Mouse (Mus musculus) neural tube, embryonic 14.5 days (tissue): ENCODE data around the gene Klhl29. TPM values are rescaled to one million over a fixed set of nuclear protein-coding genes. Genes with fewer than 3 reads are reported as not detected.

Experiments used
- ATAC-seq: fragments of 200-750 bp; cut with Nextera tagmentation; 2 replicates; pipeline ENCODE4 v1.8.0; 2017; ENCODE audit warnings: low read depth, mild to moderate bottlenecking, moderate TSS enrichment, moderate library complexity
- H3K27ac ChIP-seq: fragments of 300-500 bp; sonication (generic); 2 replicates; pipeline ENCODE4 v1.5.1; 2014; ENCODE audit warnings: low read depth, mild to moderate bottlenecking, control low read depth, low read length, moderate library complexity, mixed read lengths
- H3K27me3 ChIP-seq: fragments of 300-500 bp; sonication (generic); 2 replicates; pipeline ENCODE4 v1.6.1; 2014; ENCODE audit warnings: low read length; ENCODE audit not compliant: control insufficient read depth, insufficient read depth
- H3K36me3 ChIP-seq: fragments of 300-500 bp; sonication (generic); 2 replicates; pipeline ENCODE4 v1.6.1; 2014; ENCODE audit warnings: low read length, mixed read lengths; ENCODE audit not compliant: control insufficient read depth, insufficient read depth
- H3K4me1 ChIP-seq: fragments of 300-500 bp; sonication (generic); 2 replicates; pipeline ENCODE4 v1.6.1; 2014; ENCODE audit warnings: low read length; ENCODE audit not compliant: control insufficient read depth, insufficient read depth
- H3K4me2 ChIP-seq: fragments of 300-500 bp; sonication (generic); 2 replicates; pipeline ENCODE4 v1.6.1; 2014; ENCODE audit warnings: mild to moderate bottlenecking, low read depth, low read length, control low read depth
- H3K4me3 ChIP-seq: fragments of 300-500 bp; sonication (generic); 2 replicates; pipeline ENCODE4 v1.5.1; 2014; ENCODE audit warnings: low read depth, low read length, control low read depth, mixed read lengths
- H3K9ac ChIP-seq: fragments of 300-500 bp; sonication (generic); replicated peaks from 2 replicates; pipeline ENCODE4 v1.6.1; 2014; ENCODE audit warnings: low read depth, mild to moderate bottlenecking, control low read depth, low read length, mixed read lengths
- H3K9me3 ChIP-seq: fragments of 300-500 bp; sonication (generic); 2 replicates; pipeline ENCODE4 v1.6.1; 2016; ENCODE audit warnings: low read length; ENCODE audit not compliant: control insufficient read depth
- WGBS: fragments of 180-500 bp; shearing (Covaris S2); extraction: QIAGEN DNeasy Blood & Tissue Kit; methylation state at CpG from one replicate; pipeline ENCODE4 v1.1.7; 2014; 5-methylcytosine and 5-hydroxymethylcytosine counted together
- polyA plus RNA-seq: library from polyadenylated mRNA; unstranded; fragments of >200 nt; fragmentation: Nextera tagmentation; extraction: Ambion mirVana; gene quantifications from 2 replicates; pipeline ENCODE4 v1.2.1, GENCODE M21; 2014

The Klhl29 gene
- 4.9 and 6.1 TPM in 2 replicates for polyA plus RNA-seq

DNA sequence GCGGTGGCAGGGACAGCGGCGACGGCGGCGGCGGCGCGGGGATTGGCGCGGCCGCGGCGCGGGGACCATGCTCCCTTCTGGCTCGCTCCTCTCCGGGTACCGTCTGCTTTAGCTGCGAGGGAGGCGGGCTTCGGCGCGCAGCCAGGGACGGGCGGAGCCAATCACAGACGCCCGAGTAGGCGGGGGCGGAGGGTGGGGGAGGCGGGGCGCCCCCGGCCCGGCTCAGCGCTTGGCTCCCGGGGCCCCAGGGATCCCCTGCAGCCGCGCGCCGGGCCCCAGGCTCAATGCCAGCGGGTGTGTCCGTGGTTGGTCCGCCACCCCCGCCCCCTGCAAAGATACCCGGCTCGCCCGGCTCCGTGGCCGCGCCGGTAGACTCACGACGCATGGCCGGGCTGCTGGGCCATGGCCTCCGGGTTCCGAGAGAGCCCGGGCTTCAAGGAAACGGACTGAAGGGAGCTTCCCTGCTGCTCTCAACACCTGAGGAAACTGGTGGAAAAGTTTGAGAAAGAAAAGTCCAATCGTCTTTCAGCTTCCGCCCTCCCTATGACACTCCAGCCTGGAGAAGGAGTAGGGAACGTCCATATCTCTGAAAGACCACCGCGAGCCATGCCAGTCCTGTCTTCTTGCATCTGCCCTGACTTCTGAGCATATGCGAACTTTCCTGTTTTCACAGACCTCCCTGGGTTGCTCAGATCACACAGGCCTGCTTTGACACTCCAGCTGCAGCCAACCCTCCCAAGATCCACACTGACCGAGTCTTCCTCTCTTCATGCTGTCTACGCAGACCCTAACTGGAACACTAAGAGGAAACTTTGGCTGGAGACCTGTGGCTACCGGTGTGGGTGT, at the start of gene Klhl29:
Gene Klhl29, minus strand, starts transcription at position 67 of the 846 bp plus-strand sequence.
- no peaks in the 10 kb centered on the region for H3K27me3 ChIP-seq
- H3K4me2 ChIP-seq, result peak within 1 kb of the TSS; percentile 79
- H3K9ac ChIP-seq, result peak within 1 kb of the TSS; percentile 90
- no peaks in the 10 kb centered on the region for H3K9me3 ChIP-seq
- H3K4me1 ChIP-seq, result peaks cover 11% of the 10 kb centered on the region; the same call in 1 of the 2 replicates
- no peaks in the 10 kb centered on the region for H3K36me3 ChIP-seq
- peak; percentile 96 for ATAC-seq
- WGBS, result 1% methylated on average over 58 of the region's 66 CpGs
- H3K27ac ChIP-seq, result peak within 1 kb of the TSS; percentile 93
- peak within 1 kb of the TSS; percentile 90 for H3K4me3 ChIP-seq

DNA sequence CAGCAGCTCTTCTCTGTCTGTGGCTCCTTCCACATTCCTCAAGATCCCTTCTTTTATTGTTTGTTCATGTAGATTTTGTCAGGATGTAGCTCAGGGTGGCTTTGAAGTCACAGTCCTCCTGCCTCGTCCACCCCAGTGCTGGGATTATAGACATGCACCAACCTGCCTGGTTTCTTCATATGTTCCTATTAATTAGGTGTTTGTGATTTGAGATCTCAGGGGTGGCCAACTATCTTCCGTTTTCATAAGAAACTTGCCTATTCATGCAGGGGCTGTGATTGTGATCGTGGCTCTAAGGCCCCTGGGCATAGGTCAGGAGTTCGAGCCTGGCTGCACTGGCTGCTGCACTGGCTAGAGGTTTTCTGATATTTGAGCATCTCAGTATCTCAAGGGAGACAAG, 49.8 kb upstream of the Klhl29 start:
- Histone ChIP-seq H3K27ac (no peak overlapping the region), H3K4me3 (no peak overlapping the region), H3K27me3 (no peaks in the 10 kb centered on the region), H3K4me2 (no peak overlapping the region), H3K4me1 (no peaks in the 10 kb centered on the region), H3K9ac (no peak overlapping the region), H3K36me3 (no peaks in the 10 kb centered on the region), H3K9me3 (no peaks in the 10 kb centered on the region)
- ATAC-seq, result no peak
- WGBS, result 82% methylated on average over 4 of the region's 4 CpGs

DNA sequence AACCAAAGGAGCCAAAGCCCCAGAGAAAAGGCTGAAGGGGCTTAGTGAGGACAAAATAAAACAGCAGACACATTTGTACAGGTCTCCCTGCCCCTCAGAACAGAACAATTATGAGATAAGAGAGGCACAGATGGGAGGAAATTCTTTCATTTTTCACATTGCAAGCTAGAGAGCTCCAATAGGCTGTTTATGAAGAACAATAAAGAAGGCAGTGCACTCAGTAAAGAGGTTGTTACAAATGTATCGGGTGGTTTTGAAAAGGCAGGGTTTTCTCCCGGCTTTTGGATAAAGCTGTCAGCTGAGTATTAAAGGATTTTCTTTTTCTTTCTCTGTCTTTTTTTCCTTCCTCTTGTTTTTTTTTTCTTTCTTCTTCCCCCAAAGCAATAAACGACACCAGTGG, 40.3 kb upstream of the Klhl29 start:
- no peak overlapping the region for H3K4me3 ChIP-seq
- WGBS, result 23% methylated on average over 3 of the region's 3 CpGs
- no peaks in the 10 kb centered on the region for H3K4me1 ChIP-seq
- no peaks in the 10 kb centered on the region for H3K9me3 ChIP-seq
- no peak overlapping the region for H3K4me2 ChIP-seq
- ATAC-seq, result no peak
- H3K36me3 ChIP-seq, result no peaks in the 10 kb centered on the region
- no peak overlapping the region for H3K27ac ChIP-seq
- no peak overlapping the region for H3K9ac ChIP-seq
- no peaks in the 10 kb centered on the region for H3K27me3 ChIP-seq

DNA sequence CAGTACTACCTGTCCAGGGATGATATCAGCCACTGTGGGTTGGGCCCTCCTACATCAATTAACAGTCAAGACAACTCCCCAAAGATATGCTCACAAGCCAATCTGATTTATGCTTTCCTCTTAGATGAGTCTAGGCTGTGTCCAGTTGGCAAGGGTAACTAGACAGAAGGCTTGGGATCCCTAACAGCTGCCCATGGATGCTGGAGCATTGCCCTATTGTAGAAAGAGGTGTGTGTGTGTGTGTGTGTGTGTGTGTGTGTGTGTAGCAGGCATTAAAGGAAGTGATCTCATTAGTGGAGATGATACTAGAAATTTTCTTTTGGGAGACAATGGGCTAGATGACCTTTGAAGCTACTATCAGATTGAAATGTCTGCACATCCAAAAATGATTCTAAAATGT, 38.5 kb upstream of the Klhl29 start:
- Histone ChIP-seq H3K4me2 (no peak overlapping the region), H3K4me1 (no peaks in the 10 kb centered on the region), H3K9me3 (no peaks in the 10 kb centered on the region), H3K4me3 (no peak overlapping the region), H3K27ac (no peak overlapping the region), H3K36me3 (no peaks in the 10 kb centered on the region), H3K9ac (no peak overlapping the region), H3K27me3 (no peaks in the 10 kb centered on the region)
- ATAC-seq, result no peak

DNA sequence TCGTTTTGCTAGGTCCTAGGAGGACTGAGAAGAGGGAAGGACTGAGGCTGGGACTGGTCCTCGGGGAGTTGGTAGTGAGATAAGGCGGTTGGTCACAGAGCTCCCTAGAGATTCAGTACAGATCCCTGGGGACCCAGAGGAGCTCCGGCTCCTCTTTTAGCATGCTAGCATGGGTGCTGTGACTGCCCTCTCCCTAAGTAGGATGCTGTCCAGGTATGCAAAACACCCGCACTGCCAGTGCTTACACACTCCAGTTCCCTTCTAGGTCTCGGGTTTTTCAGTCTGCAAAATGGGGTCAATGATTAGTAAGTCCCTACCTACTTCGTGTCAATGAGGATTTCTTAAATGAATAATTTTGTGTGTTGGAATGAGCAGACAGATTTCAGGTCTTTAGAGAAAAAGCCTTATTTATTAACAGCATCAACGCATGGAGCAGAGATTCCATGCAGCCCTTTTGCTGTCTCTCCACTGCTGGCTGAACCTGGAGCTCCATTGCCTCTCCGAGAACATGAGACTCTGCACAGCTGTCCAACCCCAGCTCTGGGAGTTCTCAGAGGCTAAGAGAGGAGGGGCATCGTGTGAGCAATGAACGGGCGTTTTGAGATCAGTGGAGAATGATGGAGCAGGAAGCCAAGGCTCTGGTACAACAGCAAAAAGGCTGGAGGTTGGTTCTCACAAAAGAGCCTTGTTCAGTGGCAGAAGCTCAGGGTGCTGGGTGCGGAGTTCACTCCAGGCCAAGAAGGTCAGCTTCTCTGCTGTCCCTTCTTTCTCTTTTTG, 36.5 kb upstream of the Klhl29 start:
- Histone ChIP-seq H3K36me3 (no peaks in the 10 kb centered on the region), H3K4me3 (no peak overlapping the region), H3K27me3 (no peaks in the 10 kb centered on the region), H3K4me1 (no peaks in the 10 kb centered on the region), H3K27ac (no peak overlapping the region), H3K9me3 (no peaks in the 10 kb centered on the region), H3K4me2 (no peak overlapping the region), H3K9ac (no peak overlapping the region)
- 76% methylated on average over 13 of the region's 13 CpGs for WGBS
- ATAC-seq, result no peak

DNA sequence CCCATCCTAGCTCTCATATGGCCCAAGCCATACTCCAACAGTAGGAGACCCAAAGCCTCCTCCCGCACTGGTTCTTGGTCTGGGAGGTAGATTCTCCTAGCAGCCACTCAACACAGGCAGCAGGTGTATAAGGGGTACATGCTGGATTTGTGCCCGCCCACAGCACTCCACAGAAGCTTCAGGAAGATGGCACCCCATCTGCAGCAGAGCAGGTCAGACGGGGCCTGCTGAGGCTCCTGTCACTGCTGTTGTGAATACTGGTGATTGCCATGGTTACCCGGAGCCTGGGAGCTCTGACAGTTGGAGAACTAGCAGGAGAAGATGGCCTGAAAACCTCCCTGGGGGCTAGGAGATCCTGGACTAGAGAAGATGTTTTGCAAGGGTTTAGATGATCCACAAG, 35.9 kb upstream of the Klhl29 start:
- Histone ChIP-seq H3K36me3 (no peaks in the 10 kb centered on the region), H3K27ac (no peak overlapping the region), H3K4me3 (no peak overlapping the region), H3K4me1 (no peaks in the 10 kb centered on the region), H3K4me2 (no peak overlapping the region), H3K9me3 (no peaks in the 10 kb centered on the region), H3K27me3 (no peaks in the 10 kb centered on the region), H3K9ac (no peak overlapping the region)
- WGBS, result 71% methylated on average over 4 of the region's 4 CpGs
- ATAC-seq, result no peak

DNA sequence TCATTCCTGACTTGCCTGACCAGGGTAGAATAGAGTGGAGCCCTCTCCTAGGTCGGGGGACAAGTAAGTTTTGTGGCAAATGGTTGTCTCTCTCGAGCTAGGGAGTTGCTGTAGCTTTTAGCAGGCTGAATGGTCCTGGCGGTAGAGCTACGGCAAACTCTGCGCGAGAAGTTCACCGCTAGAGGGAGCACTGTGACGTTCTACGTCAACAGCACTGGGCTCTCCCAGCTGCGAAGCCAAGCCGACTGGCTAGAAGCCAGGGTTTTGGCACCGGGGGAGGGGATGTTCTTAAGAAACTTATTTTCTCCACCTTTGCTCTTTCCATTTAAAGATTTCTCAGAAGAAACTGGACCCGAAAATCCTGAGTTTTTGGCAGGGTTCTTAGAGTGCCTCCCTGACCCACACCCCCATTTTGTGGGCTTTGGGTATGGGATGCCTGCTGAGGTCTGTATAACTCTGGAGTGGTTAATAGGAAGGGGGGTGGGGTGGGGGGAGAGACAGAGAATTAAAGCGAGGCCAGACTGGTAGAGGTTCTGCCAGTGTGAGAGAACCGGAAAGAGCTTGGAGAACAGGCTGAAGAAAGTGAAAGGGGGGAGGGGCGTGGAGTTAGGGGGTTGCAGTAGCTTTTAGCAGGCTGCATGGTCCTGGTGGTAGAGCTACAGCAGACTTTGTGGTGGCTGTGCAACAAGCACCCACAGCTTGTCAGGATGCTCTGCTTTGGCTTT, 35.1 kb upstream of the Klhl29 start:
- Histone ChIP-seq H3K9me3 (no peaks in the 10 kb centered on the region), H3K27ac (no peak overlapping the region), H3K36me3 (no peaks in the 10 kb centered on the region), H3K4me2 (peak overlapping the region; percentile 19; the same call in 1 of the 2 replicates), H3K4me1 (no peaks in the 10 kb centered on the region), H3K27me3 (no peaks in the 10 kb centered on the region), H3K4me3 (no peak overlapping the region), H3K9ac (no peak overlapping the region)
- 6% methylated on average over 16 of the region's 16 CpGs for WGBS
- ATAC-seq, result peak; percentile 93

DNA sequence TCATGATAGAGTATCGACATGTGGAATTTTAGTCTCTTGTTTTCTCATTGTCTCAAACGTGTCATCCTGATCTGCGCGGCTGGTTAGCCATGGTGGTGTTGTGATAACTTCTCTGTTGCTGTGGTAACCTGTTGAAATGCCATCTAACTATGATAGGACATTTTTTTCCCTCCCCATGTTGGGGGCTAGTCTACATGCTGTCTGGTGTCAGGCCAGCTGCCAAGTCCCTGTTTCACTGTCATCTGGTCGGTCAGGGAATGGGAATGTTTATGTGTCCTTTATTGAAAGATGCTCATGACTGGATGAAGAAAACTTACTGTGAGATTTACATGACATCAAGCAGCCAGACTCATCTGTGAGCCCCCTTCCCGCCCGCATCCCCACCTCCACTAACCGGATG, 31.7 kb upstream of the Klhl29 start:
- no peak for ATAC-seq
- Histone ChIP-seq H3K36me3 (no peaks in the 10 kb centered on the region), H3K9ac (no peak overlapping the region), H3K4me2 (no peak overlapping the region), H3K27ac (no peak overlapping the region), H3K4me1 (no peaks in the 10 kb centered on the region), H3K9me3 (no peaks in the 10 kb centered on the region), H3K4me3 (no peak overlapping the region), H3K27me3 (no peaks in the 10 kb centered on the region)
- WGBS, result 80% methylated on average over 8 of the region's 8 CpGs
